Mouse (Mus musculus): Measurements from ENCODE around the gene Zfp2.
A peak's percentile ranks its signal among the peaks of the same experiment; 100 is the strongest.

Zfp2 gene

DNA sequence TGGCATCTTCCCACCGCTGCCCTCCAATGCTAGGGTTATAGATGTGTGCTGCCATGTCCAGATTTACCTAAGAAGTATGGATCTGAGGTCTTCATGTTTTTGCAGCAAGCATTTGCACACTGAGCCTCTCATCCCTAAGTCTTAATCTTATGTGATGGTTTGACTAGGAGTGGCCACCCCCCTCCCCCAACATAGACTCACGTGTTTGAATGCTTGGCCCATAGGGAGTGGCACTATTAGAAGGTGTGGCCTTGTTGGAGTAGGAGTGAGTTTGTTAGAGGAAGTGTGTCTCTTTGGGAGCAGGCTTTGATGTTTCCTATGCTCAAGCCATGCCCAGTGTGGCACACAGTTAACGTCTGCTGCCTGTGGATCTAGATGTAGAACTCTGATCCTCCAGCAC is 37.3 kb downstream of the Zfp2 start:
- DNase-seq (ENCODE audit: low read depth, low spot score), result no peak

DNA sequence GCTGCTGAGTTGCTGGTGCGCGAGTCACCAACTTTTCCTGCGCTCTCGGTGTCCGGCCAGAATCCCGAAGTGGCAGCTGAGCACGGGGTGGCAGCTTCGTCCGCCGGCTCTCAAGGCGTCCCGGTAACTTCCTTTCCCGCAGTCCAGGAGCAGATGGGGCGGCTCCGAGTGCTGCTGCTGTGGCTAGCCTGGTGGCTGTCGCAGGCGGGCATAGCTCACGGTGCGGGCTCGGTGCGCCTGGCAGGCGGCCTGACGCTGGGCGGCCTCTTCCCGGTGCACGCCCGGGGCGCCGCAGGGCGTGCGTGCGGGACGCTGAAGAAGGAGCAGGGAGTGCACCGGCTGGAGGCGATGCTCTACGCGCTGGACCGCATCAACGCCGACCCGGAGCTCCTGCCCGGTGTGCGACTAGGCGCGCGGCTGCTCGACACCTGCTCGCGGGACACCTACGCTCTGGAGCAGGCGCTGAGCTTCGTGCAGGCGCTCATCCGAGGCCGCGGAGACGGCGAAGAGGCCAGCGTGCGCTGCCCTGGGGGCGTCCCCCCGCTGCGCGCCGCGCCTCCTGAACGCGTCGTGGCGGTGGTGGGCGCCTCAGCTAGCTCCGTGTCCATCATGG is 64.9 kb downstream of the Zfp2 start:
- DNase-seq (ENCODE audit: low read depth, low spot score), result peak; percentile 71

DNA sequence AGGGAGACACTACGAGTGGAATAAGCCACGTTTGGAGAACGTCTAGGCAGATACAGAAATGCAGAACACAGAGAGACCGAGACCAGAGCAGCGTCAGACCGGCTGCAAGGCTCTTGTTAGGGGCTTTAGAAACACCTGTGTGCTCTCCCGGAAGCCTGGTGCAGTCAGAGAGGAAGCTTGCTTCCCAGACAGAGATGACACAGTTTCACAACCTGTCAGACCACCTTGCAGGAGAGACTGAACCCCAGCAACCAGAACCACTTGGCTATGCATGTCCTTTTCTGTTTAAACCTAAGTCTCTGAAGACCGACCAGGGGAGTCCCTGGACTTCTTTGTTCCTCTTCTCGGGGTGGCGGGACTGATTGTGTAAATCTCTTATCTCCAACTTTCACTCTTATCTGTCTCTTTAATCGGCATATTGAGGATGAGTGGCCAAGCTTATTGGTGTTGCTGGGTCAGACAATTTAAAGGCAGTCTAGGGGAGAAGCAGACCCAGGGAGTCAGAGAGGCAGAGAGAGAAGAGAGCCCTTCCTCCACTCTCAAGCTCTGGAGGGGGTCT is 65.7 kb downstream of the Zfp2 start, which contains the start of gene Grm6:
Grm6 (plus strand) TSS at position 509 of the 559 bp plus-strand sequence.
- peak; percentile 89 for DNase-seq (ENCODE audit: low read depth, low spot score)

DNA sequence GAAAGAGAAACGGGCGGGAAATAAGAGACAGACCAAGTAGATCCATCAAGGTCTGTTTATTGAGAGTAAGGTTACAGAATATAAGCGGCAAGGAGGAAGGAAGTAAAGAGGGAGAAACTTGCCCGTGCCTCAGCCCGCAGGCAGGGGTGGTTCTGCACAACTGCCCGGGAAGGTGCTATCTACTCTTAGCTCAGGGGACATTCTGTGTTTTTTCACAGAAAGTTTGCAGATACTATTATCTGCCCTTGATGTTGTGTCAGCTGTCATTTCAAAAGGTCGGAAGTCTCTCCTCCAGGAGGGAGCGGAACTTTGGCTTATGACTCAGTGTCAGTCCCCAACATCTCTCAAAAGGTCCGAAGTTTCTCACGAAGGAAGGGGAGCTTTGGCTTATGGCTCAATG is 66.7 kb downstream of the Zfp2 start:
- DNase-seq (ENCODE audit: low read depth, low spot score), result peak; percentile 66

Data from A20 (cell line).